Mouse (Mus musculus): Measurements from ENCODE around the gene Rab40c. TPM values are rescaled to one million over a fixed set of nuclear protein-coding genes. Genes with fewer than 3 reads are reported as not detected.
A peak's percentile ranks its signal among the peaks of the same experiment; 100 is the strongest.

The Rab40c gene
- polyA plus RNA-seq, 1 experiment from 2014 or later, result 24.3 TPM

DNA sequence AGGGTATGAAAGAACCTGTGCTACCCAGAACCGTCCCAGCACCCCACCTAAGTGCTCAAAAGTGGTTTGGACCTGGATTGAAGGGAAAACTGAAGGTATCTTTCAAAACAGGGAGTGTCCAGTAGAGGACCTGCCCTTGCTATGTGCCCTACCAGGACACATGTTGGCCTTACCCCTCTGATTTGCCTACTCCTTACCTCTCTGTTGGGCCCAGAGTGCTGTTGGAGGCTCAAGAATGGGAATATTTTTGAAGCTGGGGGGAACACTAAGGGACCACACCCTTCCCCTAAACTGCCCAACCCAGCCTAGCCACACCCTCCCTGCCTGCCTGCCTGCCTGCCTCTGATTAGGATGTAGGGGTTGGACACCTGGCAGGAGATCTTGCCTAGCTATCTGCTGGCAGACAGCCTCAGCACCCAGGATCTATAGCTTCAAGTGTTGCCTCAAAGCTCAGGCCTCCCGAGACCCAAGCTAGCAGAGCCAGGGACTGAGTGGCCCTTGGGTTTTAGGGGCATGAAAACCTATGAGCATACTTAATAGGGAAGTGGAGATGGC is 23.1 kb upstream of the Rab40c start:
- Histone ChIP-seq H3K36me3 (ENCODE audit: control insufficient read depth, insufficient read depth, low read length) (no peaks in the 10 kb centered on the region), H3K27ac (ENCODE audit: low read length) (no peak overlapping the region), H3K9ac (ENCODE audit: low read depth, low read length) (no peak overlapping the region), H3K27me3 (replicated peaks; ENCODE audit: control insufficient read depth, insufficient read depth, low read length) (no peaks in the 10 kb centered on the region), H3K9me3 (ENCODE audit: control insufficient read depth, low read length) (no peaks in the 10 kb centered on the region), H3K4me3 (ENCODE audit: low read length) (no peak overlapping the region), H3K4me1 (ENCODE audit: control insufficient read depth, insufficient read depth, low read length) (peaks cover 13% of the 10 kb centered on the region), H3K4me2 (ENCODE audit: low read depth, low read length) (no peak overlapping the region)
- WGBS, result 91% methylated on average over 2 of the region's 2 CpGs
- ATAC-seq, result peak; percentile 57

DNA sequence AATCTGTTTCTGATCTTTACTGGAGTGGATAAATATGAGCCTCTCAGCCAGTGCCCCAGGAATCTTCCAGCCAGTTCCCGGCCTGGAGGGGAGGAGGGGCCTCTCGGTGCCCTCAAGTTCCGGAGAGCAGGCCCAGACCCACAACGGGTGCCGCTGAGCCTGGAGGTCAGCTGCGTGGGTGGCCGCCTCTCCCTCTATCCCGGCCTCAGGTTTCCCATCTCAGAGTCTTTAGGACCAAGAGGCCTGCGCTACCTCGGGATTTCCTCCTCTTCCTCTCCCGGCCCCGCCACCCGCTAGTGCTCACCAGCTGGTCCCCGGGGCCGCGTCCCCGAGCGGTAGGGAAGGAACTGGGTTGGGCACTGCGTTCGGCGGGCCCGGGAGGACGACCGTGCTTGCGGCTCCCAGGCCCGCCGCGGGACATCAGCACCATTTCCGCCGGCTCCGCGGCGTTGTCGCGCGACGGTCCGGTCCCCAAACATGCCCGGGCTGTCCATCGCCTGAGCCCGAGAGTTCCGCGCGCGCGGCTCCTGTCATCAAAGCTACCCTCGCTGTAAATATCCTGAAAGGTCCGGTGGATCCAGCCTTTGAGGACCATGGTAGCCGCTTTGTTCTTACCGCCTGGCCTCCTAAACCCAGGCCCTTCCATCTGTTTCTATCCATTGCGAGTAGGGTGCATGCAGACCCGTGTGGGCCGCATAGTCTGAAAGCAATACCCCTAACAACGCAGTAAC is 22.1 kb upstream of the Rab40c start:
- no peaks in the 10 kb centered on the region for H3K9me3 ChIP-seq (ENCODE audit: control insufficient read depth, low read length)
- ATAC-seq, result peak; percentile 72
- no peaks in the 10 kb centered on the region for H3K27me3 ChIP-seq (replicated peaks; ENCODE audit: control insufficient read depth, insufficient read depth, low read length)
- 3% methylated on average over 54 of the region's 54 CpGs for WGBS
- H3K4me1 ChIP-seq (ENCODE audit: control insufficient read depth, insufficient read depth, low read length), result peaks cover 13% of the 10 kb centered on the region
- peak overlapping the region; percentile 60 for H3K4me2 ChIP-seq (ENCODE audit: low read depth, low read length)
- H3K36me3 ChIP-seq (ENCODE audit: control insufficient read depth, insufficient read depth, low read length), result 0 out of 2 replicates have a peak, but pooled peaks cover under 1% of the 10 kb centered on the region
- peak overlapping the region; percentile 94 for H3K4me3 ChIP-seq (ENCODE audit: low read length)
- peak overlapping the region; percentile 97 for H3K9ac ChIP-seq (ENCODE audit: low read depth, low read length)
- H3K27ac ChIP-seq (ENCODE audit: low read length), result peak overlapping the region; percentile 88

DNA sequence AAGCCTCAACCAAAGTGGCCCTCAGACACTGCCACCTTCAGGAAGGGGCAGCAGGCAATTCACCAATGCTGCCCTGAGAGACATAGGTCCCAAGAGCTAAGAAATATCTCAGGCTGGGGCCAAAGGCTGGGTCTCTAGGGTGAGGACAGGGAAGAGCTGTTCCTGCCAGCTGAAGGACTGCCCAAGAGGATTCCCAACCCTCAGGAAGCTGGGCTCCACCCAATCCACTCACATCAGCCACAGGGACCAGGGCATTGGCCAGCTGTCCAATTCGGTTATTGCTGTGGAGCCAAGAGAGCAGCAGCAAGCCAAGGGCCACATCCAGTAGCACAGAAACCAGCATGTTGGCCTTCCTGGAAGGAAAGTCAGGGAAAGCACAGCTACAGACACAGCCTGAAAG is 15.0 kb upstream of the Rab40c start:
- Histone ChIP-seq H3K36me3 (ENCODE audit: control insufficient read depth, insufficient read depth, low read length) (peaks cover 16% of the 10 kb centered on the region), H3K4me3 (ENCODE audit: low read length) (no peak overlapping the region)

DNA sequence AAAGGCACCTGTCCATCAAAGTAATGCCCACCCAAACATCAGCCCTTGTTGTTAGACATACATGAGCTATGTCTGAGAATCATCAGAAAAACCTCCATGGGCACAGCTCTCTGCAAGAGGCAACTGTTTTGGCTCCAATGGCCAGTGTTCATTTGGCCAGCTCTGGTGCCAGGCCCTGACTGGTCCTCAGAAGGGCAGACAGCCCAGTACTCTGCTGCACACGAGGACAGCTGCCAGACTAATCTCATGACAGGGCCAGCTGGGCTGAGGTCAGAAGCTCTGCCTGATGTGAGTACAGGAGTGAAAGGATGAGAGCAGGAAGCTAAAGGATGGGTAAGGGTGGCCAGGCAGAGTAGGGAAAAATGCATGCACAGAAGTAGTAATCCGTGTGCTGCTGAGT is 5.8 kb upstream of the Rab40c start:
- Histone ChIP-seq H3K36me3 (ENCODE audit: control insufficient read depth, insufficient read depth, low read length) (peaks cover 13% of the 10 kb centered on the region), H3K4me1 (ENCODE audit: control insufficient read depth, insufficient read depth, low read length) (no peaks in the 10 kb centered on the region), H3K9me3 (ENCODE audit: control insufficient read depth, low read length) (no peaks in the 10 kb centered on the region), H3K27ac (ENCODE audit: low read length) (no peak overlapping the region), H3K27me3 (replicated peaks; ENCODE audit: control insufficient read depth, insufficient read depth, low read length) (no peaks in the 10 kb centered on the region), H3K9ac (ENCODE audit: low read depth, low read length) (no peak overlapping the region), H3K4me3 (ENCODE audit: low read length) (no peak overlapping the region), H3K4me2 (ENCODE audit: low read depth, low read length) (no peak overlapping the region)
- 75% methylated on average over 2 of the region's 2 CpGs for WGBS
- ATAC-seq, result no peak

More for the DNA sequence above, 15.0 kb upstream of the Rab40c start:
- Histone ChIP-seq H3K4me1 (ENCODE audit: control insufficient read depth, insufficient read depth, low read length) (no peaks in the 10 kb centered on the region), H3K4me2 (ENCODE audit: low read depth, low read length) (no peak overlapping the region), H3K9ac (ENCODE audit: low read depth, low read length) (no peak overlapping the region), H3K9me3 (ENCODE audit: control insufficient read depth, low read length) (no peaks in the 10 kb centered on the region), H3K27ac (ENCODE audit: low read length) (no peak overlapping the region), H3K27me3 (replicated peaks; ENCODE audit: control insufficient read depth, insufficient read depth, low read length) (no peaks in the 10 kb centered on the region)
- ATAC-seq, result no peak
- 94% methylated on average over 1 of the region's 1 CpGs for WGBS

DNA sequence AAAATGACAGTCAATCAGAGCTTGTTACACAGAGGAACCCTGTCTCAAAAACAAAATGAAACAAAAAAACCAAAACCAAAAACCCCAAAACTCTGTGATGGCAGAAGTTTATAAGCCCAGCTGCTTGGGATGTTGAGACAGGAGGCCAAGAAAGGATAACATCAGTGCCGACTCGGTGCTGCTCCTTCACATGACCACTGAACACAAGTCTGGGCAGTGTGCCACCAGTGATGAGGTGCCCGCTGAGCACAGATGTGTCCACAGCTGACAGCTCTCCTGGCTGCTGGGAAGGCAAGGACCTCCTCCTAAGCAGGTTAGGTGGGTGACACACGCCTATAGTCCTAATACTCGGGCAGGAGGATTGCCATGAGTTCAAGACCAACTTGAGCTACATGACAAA is 2.6 kb upstream of the Rab40c start:
- Histone ChIP-seq H3K4me1 (ENCODE audit: control insufficient read depth, insufficient read depth, low read length) (peaks cover 15% of the 10 kb centered on the region), H3K9me3 (ENCODE audit: control insufficient read depth, low read length) (no peaks in the 10 kb centered on the region), H3K27ac (ENCODE audit: low read length) (no peak overlapping the region), H3K4me2 (ENCODE audit: low read depth, low read length) (no peak overlapping the region), H3K27me3 (replicated peaks; ENCODE audit: control insufficient read depth, insufficient read depth, low read length) (no peaks in the 10 kb centered on the region), H3K9ac (ENCODE audit: low read depth, low read length) (no peak overlapping the region), H3K36me3 (ENCODE audit: control insufficient read depth, insufficient read depth, low read length) (no peaks in the 10 kb centered on the region), H3K4me3 (ENCODE audit: low read length) (no peak overlapping the region)
- ATAC-seq, result no peak
- 79% methylated on average over 5 of the region's 5 CpGs for WGBS

DNA sequence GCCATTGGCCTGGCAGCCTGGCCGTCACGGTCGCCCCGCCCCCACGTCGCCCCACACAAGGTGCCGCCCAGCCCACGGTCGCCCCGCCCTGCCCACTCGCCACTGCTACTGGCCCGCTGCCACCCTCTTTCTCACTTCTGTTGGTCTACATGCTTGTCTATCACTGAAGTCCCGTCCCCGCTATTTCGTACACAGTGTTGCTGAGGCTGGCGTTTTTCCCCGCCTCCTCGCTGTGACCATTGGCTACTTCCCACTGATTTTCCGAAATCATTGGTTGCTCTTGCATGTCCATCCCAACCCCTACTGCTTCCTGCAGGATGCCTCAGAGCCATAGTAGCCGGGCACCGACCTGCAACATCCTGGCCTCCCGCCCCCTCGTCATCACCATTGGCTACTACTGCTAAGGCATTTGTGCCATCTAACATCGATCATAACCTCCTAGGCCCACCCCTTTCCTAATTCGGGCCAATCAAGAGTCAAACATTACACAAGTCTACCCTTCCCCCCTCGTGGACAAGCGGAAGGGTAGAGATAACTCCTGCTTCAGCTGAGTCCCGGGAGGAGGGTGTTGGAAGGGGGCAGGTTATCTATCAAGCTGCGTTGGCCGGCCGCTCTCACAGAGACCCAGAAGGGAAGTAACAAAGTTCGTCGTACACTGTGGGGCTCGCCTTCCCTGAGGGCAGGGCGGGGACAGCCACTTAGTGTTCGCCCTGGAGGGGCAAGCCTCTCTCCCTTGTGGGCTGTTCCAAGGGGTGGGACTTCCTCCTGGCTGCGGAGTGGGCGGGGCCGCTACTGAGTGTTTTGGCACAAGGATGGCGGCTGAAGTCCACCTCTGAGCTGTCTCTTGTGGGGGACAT is 487 bp upstream of the Rab40c start:
- 1% methylated on average over 40 of the region's 40 CpGs for WGBS
- peak overlapping the region; percentile 97 for H3K4me3 ChIP-seq (ENCODE audit: low read length)
- H3K36me3 ChIP-seq (ENCODE audit: control insufficient read depth, insufficient read depth, low read length), result no peaks in the 10 kb centered on the region
- H3K27me3 ChIP-seq (replicated peaks; ENCODE audit: control insufficient read depth, insufficient read depth, low read length), result no peaks in the 10 kb centered on the region
- H3K4me2 ChIP-seq (ENCODE audit: low read depth, low read length), result peak overlapping the region; percentile 78
- ATAC-seq, result peak; percentile 98
- H3K27ac ChIP-seq (ENCODE audit: low read length), result peak overlapping the region; percentile 95
- peak overlapping the region; percentile 88 for H3K9ac ChIP-seq (ENCODE audit: low read depth, low read length)
- no peaks in the 10 kb centered on the region for H3K9me3 ChIP-seq (ENCODE audit: control insufficient read depth, low read length)
- peaks cover 22% of the 10 kb centered on the region for H3K4me1 ChIP-seq (ENCODE audit: control insufficient read depth, insufficient read depth, low read length)

DNA sequence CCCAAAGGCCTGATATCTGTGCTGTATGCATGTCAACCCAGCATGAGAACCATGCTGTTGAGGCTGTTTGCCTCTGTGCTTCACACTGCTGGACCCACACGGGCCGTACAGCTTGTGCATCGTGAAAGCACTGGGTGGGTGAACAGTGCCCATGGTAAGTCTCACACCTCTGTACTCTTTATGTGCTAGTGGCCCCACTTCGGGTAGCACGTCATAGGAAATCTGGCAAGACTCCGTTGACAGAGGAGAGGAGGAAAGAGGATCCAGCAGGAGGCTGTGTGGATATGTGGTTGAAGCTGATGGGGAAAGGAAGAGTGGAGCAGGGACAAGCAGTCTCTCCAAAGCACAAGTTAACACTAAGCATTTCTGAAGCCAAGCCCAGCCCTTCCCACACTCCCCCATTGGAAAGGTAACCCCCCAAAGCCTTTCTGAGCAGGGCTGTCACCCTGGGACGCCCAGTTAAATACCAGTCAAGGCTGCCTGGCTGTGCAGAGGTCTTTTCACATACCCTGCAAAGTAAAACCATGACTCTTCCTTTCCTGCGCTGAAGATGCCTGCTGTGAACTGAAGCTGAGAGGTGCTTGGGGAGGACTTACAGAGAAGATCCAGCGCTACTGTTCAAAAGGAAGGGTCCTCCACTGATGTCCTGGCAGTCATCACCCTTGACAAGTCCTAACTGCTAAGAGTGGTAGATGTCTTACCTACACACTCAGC is 1.3 kb downstream of the Rab40c start:
- peak overlapping the region; percentile 86 for H3K4me2 ChIP-seq (ENCODE audit: low read depth, low read length)
- H3K4me3 ChIP-seq (ENCODE audit: low read length), result peak overlapping the region; percentile 97
- peak overlapping the region; percentile 88 for H3K9ac ChIP-seq (ENCODE audit: low read depth, low read length)
- peak overlapping the region; percentile 66 for H3K27ac ChIP-seq (ENCODE audit: low read length)
- 78% methylated on average over 9 of the region's 9 CpGs for WGBS
- H3K36me3 ChIP-seq (ENCODE audit: control insufficient read depth, insufficient read depth, low read length), result no peaks in the 10 kb centered on the region
- no peaks in the 10 kb centered on the region for H3K27me3 ChIP-seq (replicated peaks; ENCODE audit: control insufficient read depth, insufficient read depth, low read length)
- H3K4me1 ChIP-seq (ENCODE audit: control insufficient read depth, insufficient read depth, low read length), result peaks cover 27% of the 10 kb centered on the region
- no peaks in the 10 kb centered on the region for H3K9me3 ChIP-seq (ENCODE audit: control insufficient read depth, low read length)
- no peak for ATAC-seq

DNA sequence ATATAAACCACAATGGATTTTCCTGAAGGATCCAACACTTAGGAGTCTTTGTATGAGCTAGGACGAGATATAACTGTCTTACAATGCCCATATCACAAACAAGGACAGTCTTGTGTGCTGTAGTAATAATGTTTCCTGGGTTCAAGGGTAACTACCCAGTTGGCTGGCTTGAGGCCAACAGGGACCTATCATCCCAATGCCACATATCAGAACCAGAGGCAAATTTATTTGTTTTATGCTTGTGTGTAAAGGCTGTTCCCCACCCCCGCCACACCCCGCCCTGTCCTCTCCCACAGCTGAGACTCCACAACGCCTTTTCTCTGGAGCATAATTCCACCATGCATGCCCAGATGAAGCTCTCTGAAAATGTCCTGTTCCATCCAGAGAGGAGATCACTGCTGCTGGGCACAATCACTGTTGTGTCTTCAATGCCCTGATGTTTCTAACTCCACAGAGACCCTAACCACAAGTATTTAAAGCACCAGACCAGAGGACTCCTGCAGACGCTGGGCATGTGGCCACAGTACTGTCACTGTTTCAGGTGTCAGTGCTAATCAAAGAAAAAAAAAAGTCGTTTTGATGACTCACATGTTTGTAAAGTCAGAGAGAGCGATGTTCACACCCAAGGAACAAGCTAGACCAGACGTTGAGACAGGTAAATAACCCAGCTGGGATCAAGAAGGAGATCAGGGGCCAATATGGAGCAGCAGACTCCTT is 2.4 kb downstream of the Rab40c start:
- 61% methylated on average over 8 of the region's 8 CpGs for WGBS
- no peak overlapping the region for H3K4me3 ChIP-seq (ENCODE audit: low read length)
- H3K36me3 ChIP-seq (ENCODE audit: control insufficient read depth, insufficient read depth, low read length), result no peaks in the 10 kb centered on the region
- peak overlapping the region; percentile 88; the same call in 1 of the 2 replicates for H3K9ac ChIP-seq (ENCODE audit: low read depth, low read length)
- H3K27ac ChIP-seq (ENCODE audit: low read length), result peak overlapping the region; percentile 66
- H3K27me3 ChIP-seq (replicated peaks; ENCODE audit: control insufficient read depth, insufficient read depth, low read length), result no peaks in the 10 kb centered on the region
- no peak for ATAC-seq
- peaks cover 28% of the 10 kb centered on the region for H3K4me1 ChIP-seq (ENCODE audit: control insufficient read depth, insufficient read depth, low read length)
- H3K4me2 ChIP-seq (ENCODE audit: low read depth, low read length), result peak overlapping the region; percentile 86; the same call in 1 of the 2 replicates
- no peaks in the 10 kb centered on the region for H3K9me3 ChIP-seq (ENCODE audit: control insufficient read depth, low read length)
